ENCODE assay signal across 1 mouse cellular context in the genomic region with DNA sequence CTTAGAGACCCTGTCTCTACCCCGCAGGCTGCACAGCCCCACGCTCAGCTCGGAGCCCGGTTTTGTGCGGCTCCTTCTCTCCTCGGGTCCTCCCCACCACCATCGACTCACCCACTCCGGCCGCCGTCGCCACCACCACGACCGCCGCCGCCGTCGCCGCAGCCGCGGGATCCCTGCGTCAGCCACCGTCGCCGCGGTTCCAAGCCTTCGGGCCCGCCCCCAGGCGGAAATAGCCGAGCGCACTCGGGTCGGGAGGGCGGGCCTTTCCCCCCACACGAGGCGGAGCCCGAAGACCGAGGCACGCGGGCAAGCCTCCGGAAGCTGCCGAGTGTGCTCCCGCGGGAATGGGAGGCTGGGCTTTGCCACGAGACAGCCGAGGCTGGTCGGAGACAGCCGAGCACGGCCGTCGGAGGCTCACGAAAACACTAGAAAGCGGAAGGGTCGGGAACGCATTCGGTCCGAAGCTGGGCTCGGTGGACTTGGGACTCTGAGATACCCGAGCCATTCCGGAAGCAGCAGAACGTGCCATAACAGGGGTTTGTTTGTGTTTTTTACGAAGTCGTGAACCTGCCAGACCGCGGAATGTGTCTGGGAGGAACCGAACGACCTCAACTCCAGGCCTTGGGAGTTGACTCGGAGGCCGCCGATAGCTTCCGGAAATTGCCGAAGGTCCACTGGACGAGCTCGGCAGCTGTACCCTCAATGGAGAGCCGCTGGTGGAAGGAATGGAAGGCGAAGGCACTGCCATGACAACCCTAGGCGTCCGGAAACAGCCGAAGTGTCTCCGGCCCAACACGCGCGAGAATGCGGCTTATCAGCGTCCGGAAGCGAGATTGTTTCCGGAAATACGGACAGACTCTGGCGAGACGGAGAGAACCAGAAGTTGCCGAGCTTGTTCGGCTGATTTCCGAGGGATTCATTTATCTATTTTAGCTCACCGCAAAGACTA.
TF ChIP-seq lines count a peak whose summit lies in the region.

A gene (minus strand): TSS at position 218 of the 949 bp plus-strand sequence.

TF ChIP-seq in MEL, 35 proteins besides CTCF, POLR2A, EP300 and RAD21 (continued from another document):
- TF ChIP-seq ZC3H11A (IDR thresholded peaks at IDR 0.05; ENCODE audit: low read depth, low read length): no peak
- TF ChIP-seq TAL1 (IDR thresholded peaks at IDR 0.05; ENCODE audit: low read length): no peak
- TF ChIP-seq ZKSCAN1 (IDR thresholded peaks at IDR 0.05; ENCODE audit: low read depth, low read length): no peak
- TF ChIP-seq CHD2 (IDR thresholded peaks at IDR 0.05; ENCODE audit: low read length): peak; percentile 98
- no peak; the same call in 1 of the 2 replicates for TF ChIP-seq GABPA (IDR thresholded peaks at IDR 0.05; ENCODE audit: low read depth, low read length)
- TF ChIP-seq MYB (IDR thresholded peaks at IDR 0.05; ENCODE audit: low read depth, low read length): no peak
- TF ChIP-seq USF2 (IDR thresholded peaks at IDR 0.05; ENCODE audit: borderline replicate concordance in 1 of 2, insufficient read depth in 1 of 2, low read depth in 1 of 2, low read length in 2 of 2): no peak
- no peak for TF ChIP-seq UBTF (IDR thresholded peaks at IDR 0.05; ENCODE audit: borderline replicate concordance, insufficient read depth, low read depth, low read length)
